Mouse (Mus musculus) G1E (cell line): ENCODE measurements around the gene Naa40.

Experiments used
- CTCF ChIP-seq: IDR thresholded peaks from 2 replicates; pipeline ENCODE4 v1.5.1; 2012; ENCODE audit warnings: low read depth, low read length, inconsistent platforms, mixed read lengths
- GATA1 ChIP-seq: IDR thresholded peaks from 2 replicates; pipeline ENCODE4 v1.6.1; 2012; ENCODE audit warnings: borderline replicate concordance, low read length, inconsistent platforms, mixed read lengths
- GATA2 ChIP-seq: IDR thresholded peaks from 2 replicates; pipeline ENCODE4 v1.6.1; 2012; ENCODE audit warnings: low read depth, low read length, inconsistent platforms, borderline replicate concordance
- POLR2AphosphoS5 ChIP-seq: IDR thresholded peaks from 2 replicates; pipeline ENCODE4 v1.6.1; 2012; ENCODE audit warnings: low read depth, low read length, inconsistent platforms; ENCODE audit not compliant: insufficient replicate concordance
- TAL1 ChIP-seq: conservative IDR thresholded peaks from 2 replicates; pipeline ENCODE4 v1.6.1; 2012; ENCODE audit warnings: low read depth, low read length, inconsistent platforms, mixed read lengths

DNA sequence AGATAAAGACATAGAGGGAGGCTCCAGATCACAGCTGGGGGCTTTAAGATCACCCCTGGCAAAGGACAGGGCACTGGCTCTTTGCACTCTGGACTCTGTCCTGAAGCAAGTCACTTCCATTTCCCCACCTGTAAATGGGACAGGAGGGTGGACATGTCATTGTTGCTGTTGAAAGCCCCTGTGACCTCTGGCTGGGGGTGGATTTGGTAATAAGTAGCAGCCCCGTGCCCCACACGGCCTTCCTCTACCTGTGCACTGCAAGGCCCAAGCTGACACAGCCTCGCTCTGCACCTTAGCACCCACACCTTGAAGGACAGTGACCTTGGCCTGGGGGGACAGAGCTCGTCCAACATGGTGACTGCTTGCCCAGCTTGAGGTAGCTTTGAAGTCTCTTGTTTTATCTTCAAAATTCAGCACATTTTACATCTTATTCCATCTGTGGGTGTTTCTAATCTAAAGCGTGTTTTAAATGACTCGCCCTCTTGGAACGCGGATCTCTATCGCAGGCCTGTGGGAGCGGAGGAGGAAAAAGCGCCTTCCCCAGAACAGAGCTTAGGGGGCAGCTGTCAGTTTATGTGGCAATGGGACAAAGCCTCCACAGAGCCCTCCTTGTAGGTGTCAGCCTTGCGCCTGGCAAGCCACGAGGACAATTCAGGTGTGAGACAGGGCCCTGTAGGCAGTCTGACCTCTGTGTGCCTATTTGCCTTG, 63.0 kb downstream of the Naa40 start:
- TF ChIP-seq CTCF (no peak), TAL1 (no peak), GATA1 (no peak), POLR2AphosphoS5 (no peak), GATA2 (no peak)
